Mouse (Mus musculus): ENCODE results near the gene Prdm5. TPM values are rescaled to one million over a fixed set of nuclear protein-coding genes. Genes with fewer than 3 reads are reported as not detected.
A peak's percentile ranks its signal among the peaks of the same experiment; 100 is the strongest.

Gene Prdm5
- polyA plus RNA-seq, 1 experiment from 2014 or later = 9.0 TPM

DNA sequence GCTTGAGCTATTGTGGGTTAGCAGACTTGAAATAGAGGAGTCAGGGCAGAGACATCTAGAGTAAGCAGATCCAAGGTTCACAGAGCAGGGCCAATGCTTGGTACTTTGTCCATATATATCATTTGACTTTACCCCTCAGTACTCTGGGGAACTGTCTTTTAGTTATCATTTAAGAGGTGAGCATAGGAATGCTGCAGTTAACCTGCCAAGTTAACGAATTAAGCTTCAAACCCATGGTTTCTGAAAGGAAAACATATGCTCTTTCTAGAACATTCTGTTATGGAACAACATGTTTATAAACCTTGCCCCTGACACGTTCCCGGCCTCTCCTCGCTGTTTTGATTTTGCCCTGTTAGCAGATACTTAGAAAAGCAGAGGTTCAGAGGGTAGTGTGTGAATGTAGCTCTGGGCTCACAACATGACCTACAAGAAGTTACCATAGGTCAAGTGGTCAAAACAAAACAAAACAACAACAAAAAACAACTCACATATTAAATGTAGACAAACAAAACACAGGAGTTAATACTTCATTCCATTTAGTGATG, 973 bp downstream of the Prdm5 start:
- no peaks in the 10 kb centered on the region for H3K27me3 ChIP-seq
- no peak overlapping the region for H3K27ac ChIP-seq
- peaks cover 10% of the 10 kb centered on the region; the same call in 1 of the 2 replicates for H3K4me1 ChIP-seq (replicated peaks)
- H3K4me3 ChIP-seq = peak overlapping the region; percentile 60
- no peaks in the 10 kb centered on the region for H3K9me3 ChIP-seq
- no peaks in the 10 kb centered on the region for H3K36me3 ChIP-seq
- WGBS = 90% methylated on average over 4 of the region's 4 CpGs
- no peak for ATAC-seq (ENCODE audit: low FRiP score)
- H3K9ac ChIP-seq = peak overlapping the region; percentile 82; the same call in 1 of the 2 replicates
- H3K4me2 ChIP-seq = peak overlapping the region; percentile 92

DNA sequence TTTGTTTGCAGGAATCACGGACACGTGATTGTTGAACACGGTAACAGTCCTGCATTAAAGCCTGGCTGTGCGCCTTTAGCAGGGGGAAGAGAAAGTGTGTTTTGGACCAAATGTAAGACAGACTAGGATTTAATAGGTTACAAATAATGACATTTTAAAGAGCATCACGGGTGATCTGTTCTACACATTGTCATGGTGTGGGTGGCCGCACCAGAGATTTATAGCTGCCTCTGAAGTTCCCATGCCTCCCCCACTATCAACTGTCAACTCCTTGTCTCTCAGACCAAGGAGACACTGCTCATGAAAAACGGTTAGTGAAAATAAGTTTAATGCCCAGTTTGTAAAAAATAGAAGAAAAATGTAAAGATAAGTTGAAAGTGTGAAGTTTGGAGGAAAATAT, 2.7 kb downstream of the Prdm5 start:
- Histone ChIP-seq H3K4me1 (replicated peaks) (peaks cover 10% of the 10 kb centered on the region; the same call in 1 of the 2 replicates), H3K4me3 (no peak overlapping the region), H3K27ac (no peak overlapping the region), H3K4me2 (no peak overlapping the region), H3K9me3 (no peaks in the 10 kb centered on the region), H3K9ac (no peak overlapping the region), H3K36me3 (no peaks in the 10 kb centered on the region), H3K27me3 (no peaks in the 10 kb centered on the region)
- no peak for ATAC-seq (ENCODE audit: low FRiP score)
- WGBS = 64% methylated on average over 7 of the region's 7 CpGs

DNA sequence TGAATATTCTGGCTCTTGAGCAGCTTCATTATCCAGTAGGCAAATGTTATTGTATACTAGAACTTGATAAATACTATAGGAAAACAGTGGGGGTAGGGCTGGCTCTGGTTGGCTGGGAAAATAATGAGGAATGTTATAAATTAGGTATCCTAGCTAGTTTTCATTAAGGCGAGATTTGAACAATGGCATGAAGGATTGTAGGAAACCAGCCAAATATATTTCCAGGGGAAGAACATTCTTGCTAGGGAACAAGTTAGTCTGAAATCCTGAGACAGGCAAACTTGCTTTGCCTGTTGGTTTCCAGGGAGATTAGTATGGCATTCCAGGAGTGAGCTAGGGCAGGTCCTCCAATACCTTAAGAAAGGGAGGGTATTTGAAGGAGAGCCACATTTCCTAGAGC, 4.9 kb downstream of the Prdm5 start:
- Histone ChIP-seq H3K36me3 (no peaks in the 10 kb centered on the region), H3K4me3 (no peak overlapping the region), H3K9ac (no peak overlapping the region), H3K27me3 (no peaks in the 10 kb centered on the region), H3K4me2 (no peak overlapping the region), H3K4me1 (replicated peaks) (peaks cover 8% of the 10 kb centered on the region; the same call in 1 of the 2 replicates), H3K27ac (no peak overlapping the region), H3K9me3 (no peaks in the 10 kb centered on the region)
- no peak for ATAC-seq (ENCODE audit: low FRiP score)
- 75% methylated on average over 1 of the region's 1 CpGs for WGBS

GRCm38 (mm10) chr6:65792923-65793322, 14.1 kb downstream of the Prdm5 start:
- Histone ChIP-seq H3K4me2 (no peak overlapping the region), H3K9me3 (no peaks in the 10 kb centered on the region), H3K4me3 (no peak overlapping the region), H3K36me3 (no peaks in the 10 kb centered on the region), H3K27ac (no peak overlapping the region), H3K4me1 (replicated peaks) (no peaks in the 10 kb centered on the region), H3K9ac (no peak overlapping the region), H3K27me3 (no peaks in the 10 kb centered on the region)
- WGBS = 83% methylated on average over 2 of the region's 2 CpGs
- peak; percentile 43 for ATAC-seq (ENCODE audit: low FRiP score)

GRCm38 (mm10) chr6:65796552-65796951, 17.8 kb downstream of the Prdm5 start:
- Histone ChIP-seq H3K4me2 (no peak overlapping the region), H3K36me3 (no peaks in the 10 kb centered on the region), H3K27me3 (no peaks in the 10 kb centered on the region), H3K4me1 (replicated peaks) (no peaks in the 10 kb centered on the region), H3K9me3 (no peaks in the 10 kb centered on the region), H3K27ac (no peak overlapping the region), H3K4me3 (no peak overlapping the region), H3K9ac (no peak overlapping the region)
- WGBS = 84% methylated on average over 3 of the region's 3 CpGs
- ATAC-seq (ENCODE audit: low FRiP score) = no peak

DNA sequence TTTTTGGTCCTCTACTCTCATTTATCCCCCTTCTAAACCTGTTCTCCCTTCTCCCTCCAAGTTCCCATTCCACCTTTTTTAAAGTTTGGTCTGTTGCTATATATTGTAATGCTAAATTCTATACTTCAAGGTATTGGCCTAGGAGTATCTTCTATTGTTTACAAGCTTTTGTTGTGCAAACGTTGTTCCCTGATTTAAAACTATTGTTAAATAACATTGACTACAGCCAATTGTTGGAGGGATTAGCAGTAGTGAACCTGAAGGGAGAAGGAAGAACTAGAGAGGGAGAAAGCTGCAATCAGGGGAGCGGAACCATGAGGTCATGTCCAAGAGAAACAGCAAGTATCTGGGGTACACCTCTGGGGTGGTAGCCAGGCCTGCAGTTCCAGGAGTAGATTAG, 18.5 kb downstream of the Prdm5 start:
- H3K36me3 ChIP-seq = no peaks in the 10 kb centered on the region
- no peak overlapping the region for H3K9ac ChIP-seq
- ATAC-seq (ENCODE audit: low FRiP score) = no peak
- WGBS = 74% methylated on average over 2 of the region's 2 CpGs
- H3K27ac ChIP-seq = no peak overlapping the region
- H3K27me3 ChIP-seq = no peaks in the 10 kb centered on the region
- no peak overlapping the region for H3K4me3 ChIP-seq
- H3K4me2 ChIP-seq = no peak overlapping the region
- no peaks in the 10 kb centered on the region for H3K9me3 ChIP-seq
- H3K4me1 ChIP-seq (replicated peaks) = no peaks in the 10 kb centered on the region

DNA sequence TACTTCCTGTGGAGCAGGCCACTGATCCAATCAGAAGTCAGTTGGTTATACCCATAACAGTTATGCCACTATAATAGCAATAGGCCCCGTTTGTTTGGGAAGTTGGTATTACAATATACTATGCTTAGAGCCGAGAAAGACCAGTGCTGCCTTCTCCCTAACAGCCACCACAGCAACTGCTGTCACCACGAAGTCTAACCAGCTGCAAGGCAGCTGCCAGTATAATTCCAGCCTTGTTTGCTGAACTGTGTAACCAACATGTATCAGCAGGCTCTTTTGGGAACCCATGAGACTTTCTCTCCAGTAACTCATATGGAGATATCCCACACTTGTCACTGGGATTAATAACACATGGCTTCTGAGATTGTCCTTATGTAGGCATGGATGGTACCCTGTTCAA, 19.6 kb downstream of the Prdm5 start:
- no peaks in the 10 kb centered on the region for H3K36me3 ChIP-seq
- 89% methylated on average over 3 of the region's 3 CpGs for WGBS
- H3K4me1 ChIP-seq (replicated peaks) = no peaks in the 10 kb centered on the region
- no peak for ATAC-seq (ENCODE audit: low FRiP score)
- H3K9me3 ChIP-seq = no peaks in the 10 kb centered on the region
- H3K4me2 ChIP-seq = no peak overlapping the region
- H3K9ac ChIP-seq = no peak overlapping the region
- H3K27ac ChIP-seq = no peak overlapping the region
- no peaks in the 10 kb centered on the region for H3K27me3 ChIP-seq
- H3K4me3 ChIP-seq = no peak overlapping the region

DNA sequence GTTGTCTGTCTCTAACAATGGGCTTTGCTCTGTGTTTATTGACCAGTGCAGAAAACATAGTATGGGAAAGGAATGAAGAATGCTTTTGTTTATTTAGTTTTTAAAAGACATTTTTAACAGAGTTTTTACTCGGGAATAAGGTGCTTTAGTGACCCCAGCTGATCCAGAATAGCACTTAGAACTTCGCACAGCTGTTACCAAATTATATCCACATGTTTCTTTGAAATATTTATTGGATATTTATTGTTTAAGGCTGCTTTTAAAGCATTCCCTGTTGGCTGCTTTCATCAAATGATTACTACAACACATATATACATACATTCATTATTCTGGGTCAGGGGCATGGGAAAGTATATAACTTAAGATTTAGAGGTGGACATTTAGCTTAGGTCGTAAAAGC, 32.9 kb downstream of the Prdm5 start:
- H3K9ac ChIP-seq = no peak overlapping the region
- no peak overlapping the region for H3K27ac ChIP-seq
- ATAC-seq (ENCODE audit: low FRiP score) = no peak
- no peaks in the 10 kb centered on the region for H3K9me3 ChIP-seq
- H3K4me3 ChIP-seq = no peak overlapping the region
- no peaks in the 10 kb centered on the region for H3K4me1 ChIP-seq (replicated peaks)
- WGBS = 78% methylated on average over 3 of the region's 3 CpGs
- H3K27me3 ChIP-seq = no peaks in the 10 kb centered on the region
- no peaks in the 10 kb centered on the region for H3K36me3 ChIP-seq
- no peak overlapping the region for H3K4me2 ChIP-seq

- no peaks in the 10 kb centered on the region for H3K9me3 ChIP-seq
- WGBS = 76% methylated on average over 4 of the region's 4 CpGs
- H3K4me1 ChIP-seq (replicated peaks) = no peaks in the 10 kb centered on the region
- no peak for ATAC-seq (ENCODE audit: low FRiP score)
- H3K4me2 ChIP-seq = no peak overlapping the region
- no peaks in the 10 kb centered on the region for H3K36me3 ChIP-seq
- no peak overlapping the region for H3K4me3 ChIP-seq
- no peak overlapping the region for H3K9ac ChIP-seq
- no peak overlapping the region for H3K27ac ChIP-seq
- H3K27me3 ChIP-seq = no peaks in the 10 kb centered on the region
Measured at GRCm38 (mm10) chr6:65818039-65818747, 39.4 kb downstream of the Prdm5 start.

DNA sequence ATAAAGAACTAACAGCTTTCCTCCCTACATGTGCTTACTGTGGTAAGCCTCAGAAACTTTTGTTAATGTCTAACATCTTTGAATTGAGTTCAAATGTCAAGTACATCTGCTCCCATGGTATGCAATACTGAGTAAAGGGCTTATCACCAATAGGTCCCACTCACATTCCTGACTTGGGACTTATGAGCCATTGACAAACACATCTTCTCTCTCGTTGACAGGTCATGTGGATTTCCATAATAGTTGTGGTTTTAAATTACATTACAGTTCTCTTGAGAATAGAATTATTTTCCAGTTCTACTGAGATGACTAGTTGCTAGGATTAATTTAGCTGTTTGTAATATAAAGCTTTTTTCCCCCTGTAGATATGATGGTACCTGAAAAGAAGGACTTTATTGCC, 49.9 kb downstream of the Prdm5 start:
- no peak overlapping the region for H3K9ac ChIP-seq
- peaks cover 3% of the 10 kb centered on the region; the same call in 1 of the 2 replicates for H3K36me3 ChIP-seq
- 62% methylated on average over 1 of the region's 1 CpGs for WGBS
- no peak overlapping the region for H3K4me3 ChIP-seq
- H3K4me2 ChIP-seq = no peak overlapping the region
- H3K4me1 ChIP-seq (replicated peaks) = no peaks in the 10 kb centered on the region
- H3K27me3 ChIP-seq = no peaks in the 10 kb centered on the region
- peaks cover 4% of the 10 kb centered on the region for H3K9me3 ChIP-seq
- H3K27ac ChIP-seq = no peak overlapping the region
- ATAC-seq (ENCODE audit: low FRiP score) = no peak

DNA sequence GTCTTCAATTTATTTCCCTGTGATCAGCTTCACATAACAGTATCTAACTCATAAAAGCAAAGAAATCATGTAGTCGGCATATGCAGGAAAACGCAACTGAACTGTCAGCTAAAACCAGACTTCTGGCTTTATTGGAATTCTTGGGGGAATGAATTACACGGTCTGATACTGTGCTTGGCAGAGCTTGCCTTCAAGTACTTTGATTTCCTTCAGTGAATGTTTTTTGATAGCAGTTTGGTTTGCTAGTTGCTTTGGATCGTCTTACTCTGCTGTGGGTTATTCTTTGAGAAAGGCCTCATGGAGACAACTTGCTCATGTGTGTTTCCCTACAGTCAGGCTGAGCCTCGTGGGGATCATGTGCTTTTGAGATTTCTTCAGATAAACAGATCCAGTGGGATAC, 52.7 kb downstream of the Prdm5 start:
- H3K4me1 ChIP-seq (replicated peaks) = no peaks in the 10 kb centered on the region
- peaks cover 6% of the 10 kb centered on the region; the same call in 1 of the 2 replicates for H3K36me3 ChIP-seq
- H3K4me2 ChIP-seq = no peak overlapping the region
- H3K4me3 ChIP-seq = no peak overlapping the region
- H3K9ac ChIP-seq = no peak overlapping the region
- H3K27ac ChIP-seq = no peak overlapping the region
- WGBS = 90% methylated on average over 5 of the region's 5 CpGs
- peaks cover 9% of the 10 kb centered on the region for H3K9me3 ChIP-seq
- ATAC-seq (ENCODE audit: low FRiP score) = no peak
- H3K27me3 ChIP-seq = no peaks in the 10 kb centered on the region

- H3K9me3 ChIP-seq = peaks cover 9% of the 10 kb centered on the region
- no peaks in the 10 kb centered on the region for H3K4me1 ChIP-seq (replicated peaks)
- H3K27ac ChIP-seq = no peak overlapping the region
- no peak overlapping the region for H3K4me3 ChIP-seq
- no peak overlapping the region for H3K9ac ChIP-seq
- H3K4me2 ChIP-seq = no peak overlapping the region
- no peaks in the 10 kb centered on the region for H3K27me3 ChIP-seq
- WGBS = 90% methylated on average over 4 of the region's 4 CpGs
- H3K36me3 ChIP-seq = peaks cover 6% of the 10 kb centered on the region; the same call in 1 of the 2 replicates
- no peak for ATAC-seq (ENCODE audit: low FRiP score)
Measured at GRCm38 (mm10) chr6:65834013-65834412, 55.2 kb downstream of the Prdm5 start.

GRCm38 (mm10) chr6:65842579-65842978, 63.8 kb downstream of the Prdm5 start:
- Histone ChIP-seq H3K9me3 (no peaks in the 10 kb centered on the region), H3K36me3 (no peaks in the 10 kb centered on the region), H3K4me1 (replicated peaks) (no peaks in the 10 kb centered on the region), H3K27me3 (no peaks in the 10 kb centered on the region), H3K4me2 (no peak overlapping the region), H3K27ac (no peak overlapping the region), H3K9ac (no peak overlapping the region), H3K4me3 (no peak overlapping the region)
- 88% methylated on average over 4 of the region's 4 CpGs for WGBS
- no peak for ATAC-seq (ENCODE audit: low FRiP score)
